Mouse (Mus musculus) layer of hippocampus, adult 11-12 months (tissue): ENCODE results near the gene Tmod1.

Experiments
- DNase-seq: peaks from one replicate; pipeline ENCODE4 v3.0.0; 2022; ENCODE audit warnings: low spot score

Tmod1 gene

DNA sequence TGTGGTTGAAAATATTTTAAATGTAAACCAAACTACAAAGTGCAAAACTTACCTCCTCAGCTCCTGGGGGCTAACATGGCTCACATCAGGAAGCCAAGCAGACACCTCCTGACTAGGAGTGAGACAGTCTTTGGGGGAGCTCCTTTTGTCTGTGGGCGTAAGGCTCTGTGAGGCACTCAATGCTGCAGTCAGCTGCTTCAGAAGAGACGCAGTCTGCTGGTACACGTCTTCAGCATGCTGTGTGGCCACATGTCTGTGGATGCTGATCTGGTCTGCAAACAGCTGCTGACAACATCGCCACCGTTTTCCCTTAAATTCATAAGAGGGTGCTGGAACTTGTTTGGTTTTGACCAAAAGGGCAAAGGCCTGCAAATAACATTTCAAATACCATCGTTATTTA lies 93.1 kb downstream of the Tmod1 start:
- no peak for DNase-seq

DNA sequence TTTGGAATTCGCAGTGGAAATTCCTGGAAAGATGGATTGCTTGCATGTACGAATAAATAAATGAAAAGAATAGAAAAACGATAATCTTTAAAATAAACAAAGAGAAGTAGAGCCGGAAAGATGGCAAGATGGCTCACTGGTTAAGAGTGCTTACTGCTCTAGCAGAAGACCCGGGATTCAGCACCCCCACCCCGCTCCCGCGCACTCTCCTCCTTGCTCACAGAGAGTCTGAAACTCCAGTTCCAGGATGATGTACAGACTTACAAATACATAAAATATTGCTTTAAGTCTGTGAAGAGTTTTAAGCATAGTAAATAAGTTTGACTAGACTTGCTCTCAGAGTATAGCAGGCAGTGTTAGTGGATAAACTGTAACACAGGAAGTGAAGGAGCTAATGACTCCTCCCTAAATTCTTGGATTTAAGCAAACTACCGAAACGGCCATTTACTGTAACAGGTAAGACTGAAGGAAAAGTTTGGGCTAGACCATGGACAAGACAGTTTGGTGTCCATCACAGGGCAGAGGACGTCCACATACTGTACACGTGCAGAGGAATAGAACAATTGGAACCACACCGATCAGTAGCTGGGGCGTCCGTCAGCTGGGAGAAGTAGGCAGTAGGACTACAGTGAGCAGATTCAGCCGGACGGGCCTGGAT lies 99.0 kb downstream of the Tmod1 start:
- DNase-seq = no peak

DNA sequence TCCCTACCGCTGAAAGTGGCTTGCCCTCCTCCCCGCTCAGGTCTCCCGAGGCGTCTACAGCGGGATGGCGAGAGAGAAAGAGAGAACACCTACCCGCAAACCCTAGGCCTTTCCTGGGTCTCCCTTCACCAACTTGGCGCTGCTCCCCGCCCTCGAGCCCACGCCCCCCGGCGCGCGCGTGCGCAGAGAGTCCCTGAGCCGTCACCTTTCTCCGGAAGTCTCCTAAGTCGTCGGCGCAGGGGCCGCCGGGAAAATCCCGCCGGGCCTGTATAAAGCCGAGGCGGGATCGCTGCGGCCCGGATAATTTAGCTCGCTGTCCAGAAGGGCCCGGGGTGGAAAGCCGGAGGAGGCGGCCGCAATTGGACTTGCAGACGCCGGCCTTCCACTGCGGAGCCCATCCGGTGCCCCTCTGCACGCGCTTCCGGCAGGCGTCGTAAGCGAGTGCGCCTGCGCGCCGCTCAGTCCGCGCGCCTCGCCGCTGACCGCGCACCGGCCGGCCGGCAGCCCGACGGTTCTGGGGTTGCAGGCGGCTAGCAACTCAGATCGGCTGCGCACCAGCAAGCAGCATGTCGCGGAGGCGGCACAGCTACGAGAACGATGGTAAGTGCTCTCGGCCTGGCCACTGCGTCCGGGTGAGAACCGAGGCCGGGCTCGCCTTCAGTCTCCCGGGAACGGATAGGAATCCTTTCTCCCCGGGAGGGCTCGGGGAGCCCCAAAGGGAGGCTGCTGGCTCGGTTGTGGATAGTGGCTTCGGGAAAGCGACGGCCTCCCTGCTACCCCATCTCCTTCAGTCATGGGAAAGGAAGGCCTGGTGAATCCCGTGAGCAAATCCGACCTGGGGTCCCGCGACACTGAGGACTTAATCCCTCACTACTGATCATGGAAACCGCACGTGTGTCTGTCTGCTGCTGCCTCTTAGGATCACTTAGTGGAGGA lies 99.8 kb downstream of the Tmod1 start, which contains the start of the genes Ncbp1 and Tstd2:
Gene Ncbp1, plus strand, starts transcription at position 327 of the 936 bp plus-strand sequence.
Gene Tstd2, minus strand, starts transcription at position 408 of the 936 bp plus-strand sequence.
- DNase-seq = peak; percentile 91

DNA sequence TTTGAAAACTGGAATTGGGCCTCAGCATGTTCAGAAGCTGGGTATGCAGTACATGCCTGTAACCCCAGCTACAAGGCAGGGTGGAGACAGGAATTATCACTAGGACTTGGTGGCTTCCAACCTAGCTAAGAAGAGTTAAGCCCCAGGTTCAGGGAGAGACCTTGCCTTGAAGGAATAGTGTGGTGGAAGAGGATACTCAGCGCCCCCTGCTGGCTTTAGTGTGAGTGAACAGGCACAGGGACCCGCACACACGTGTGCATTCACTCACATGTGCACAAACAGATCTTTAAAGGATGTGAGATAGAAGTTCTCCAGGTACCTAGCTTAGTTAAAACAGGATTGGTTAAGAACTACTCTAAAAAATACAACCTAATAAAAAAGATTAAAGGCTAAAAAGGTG lies 105.6 kb downstream of the Tmod1 start:
- no peak for DNase-seq

DNA sequence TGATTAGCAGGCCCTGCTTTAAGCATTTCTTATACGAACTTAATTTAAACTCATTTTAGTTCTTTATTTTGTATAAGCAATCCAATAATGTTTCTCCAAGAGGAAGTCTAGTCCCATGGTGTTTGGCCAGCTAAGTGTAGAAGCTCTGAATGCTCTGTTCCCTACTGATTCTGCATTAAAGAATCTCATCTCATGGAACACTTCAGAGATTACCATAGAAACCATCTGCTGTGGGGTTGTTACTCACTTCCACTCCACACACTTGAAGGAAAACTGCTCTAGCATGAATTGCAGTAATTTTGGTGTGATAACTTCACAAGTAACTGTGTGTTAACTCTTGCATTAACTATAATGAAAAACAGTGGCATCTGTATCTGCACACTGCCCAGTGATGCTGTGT lies 108.1 kb downstream of the Tmod1 start:
- DNase-seq = no peak

DNA sequence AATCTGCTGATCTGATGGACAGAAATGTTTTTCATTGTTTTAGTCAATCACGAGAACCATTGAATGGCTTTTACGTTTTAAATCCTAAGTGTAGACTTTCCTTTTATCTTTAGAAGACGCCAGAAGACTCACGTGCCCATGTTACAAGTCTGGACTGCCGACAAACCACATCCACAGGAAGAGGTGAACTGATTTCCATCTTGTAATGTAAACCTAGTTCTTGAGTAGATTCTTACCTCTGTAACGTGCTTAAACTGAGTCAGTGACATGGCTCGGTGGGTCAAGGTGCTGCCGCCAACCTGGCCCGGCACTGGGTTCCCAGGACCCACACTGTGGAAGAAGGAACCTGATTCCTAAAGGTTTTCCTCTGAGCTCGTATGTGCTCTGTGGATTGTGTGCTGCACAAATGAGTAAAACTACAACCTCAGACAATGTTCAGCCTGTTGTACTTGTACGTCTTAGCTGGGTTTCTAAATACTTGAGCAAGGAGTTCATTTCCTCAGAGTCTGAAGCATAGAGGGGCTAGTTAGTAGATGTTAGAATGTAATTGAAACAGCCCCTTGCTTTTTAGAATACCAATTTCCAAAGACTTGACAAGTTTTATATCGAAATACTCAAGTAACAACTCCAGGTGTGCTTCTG lies 113.3 kb downstream of the Tmod1 start:
- no peak for DNase-seq

DNA sequence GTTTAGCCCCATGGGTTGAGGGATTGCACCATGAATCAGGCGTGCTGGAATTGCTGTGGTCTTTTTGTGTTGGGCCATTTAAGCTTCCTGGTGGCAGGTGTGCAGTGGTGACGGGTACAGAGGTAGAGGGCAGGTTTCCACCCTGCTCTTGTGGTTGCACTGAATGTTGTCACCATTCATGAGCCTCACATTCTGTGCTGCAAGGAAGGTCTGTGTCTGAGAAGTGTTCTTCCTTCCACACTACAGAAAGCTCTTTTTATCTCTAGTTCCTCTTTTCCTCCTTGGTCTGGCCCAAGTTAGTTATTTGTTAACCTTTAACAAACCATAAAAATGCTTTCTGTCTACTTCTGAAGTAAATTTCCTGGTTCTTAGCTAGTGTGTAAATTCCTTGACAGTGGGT lies 125.3 kb downstream of the Tmod1 start:
- DNase-seq = no peak
